Mouse (Mus musculus) liver, adult 2 months (tissue): ENCODE results near the gene Klhl26.

ENCODE experiments used
- CTCF ChIP-seq: fragments of 200-500 bp; IDR thresholded peaks from 2 replicates; pipeline ENCODE4 v1.5.1; 2011; ENCODE audit warnings: low read depth, low read length, control low read depth
- POLR2A ChIP-seq: fragments of 200-500 bp; IDR thresholded peaks from 2 replicates; pipeline ENCODE4 v1.6.1; 2011; ENCODE audit warnings: low read length, control low read depth; ENCODE audit not compliant: insufficient read depth; ENCODE audit errors: extremely low read depth

DNA sequence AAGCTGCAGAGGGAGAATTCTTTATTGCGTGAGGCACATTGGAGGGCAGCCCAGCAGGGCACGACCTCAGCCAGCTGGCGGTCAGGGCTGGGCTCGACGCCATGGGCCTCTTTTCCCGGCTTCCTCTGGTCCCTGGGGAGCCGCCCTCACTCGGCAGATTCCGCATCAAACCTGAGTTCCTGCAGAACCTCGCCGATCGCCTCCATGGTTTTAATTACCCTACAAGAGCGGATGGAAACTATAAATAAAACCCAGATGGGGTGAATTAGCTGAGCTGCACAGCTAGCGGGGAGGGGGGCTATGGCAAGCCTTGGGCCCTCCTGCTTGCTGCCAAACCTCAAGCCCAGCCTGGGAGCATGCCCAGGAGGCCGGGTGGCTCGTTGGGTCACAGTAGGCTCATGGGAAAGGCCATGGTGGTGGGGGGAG lies 27.5 kb upstream of the Klhl26 start:
- TF ChIP-seq POLR2A (no peak), CTCF (no peak)
